Mouse (Mus musculus) ES-CJ7 (cell line): Measurements from ENCODE around the gene Spa17.

Experiments used
- DNase-seq: peaks from one replicate; pipeline ENCODE4 v3.0.0; 2011; ENCODE audit warnings: low read depth, low spot score

The Spa17 gene

DNA sequence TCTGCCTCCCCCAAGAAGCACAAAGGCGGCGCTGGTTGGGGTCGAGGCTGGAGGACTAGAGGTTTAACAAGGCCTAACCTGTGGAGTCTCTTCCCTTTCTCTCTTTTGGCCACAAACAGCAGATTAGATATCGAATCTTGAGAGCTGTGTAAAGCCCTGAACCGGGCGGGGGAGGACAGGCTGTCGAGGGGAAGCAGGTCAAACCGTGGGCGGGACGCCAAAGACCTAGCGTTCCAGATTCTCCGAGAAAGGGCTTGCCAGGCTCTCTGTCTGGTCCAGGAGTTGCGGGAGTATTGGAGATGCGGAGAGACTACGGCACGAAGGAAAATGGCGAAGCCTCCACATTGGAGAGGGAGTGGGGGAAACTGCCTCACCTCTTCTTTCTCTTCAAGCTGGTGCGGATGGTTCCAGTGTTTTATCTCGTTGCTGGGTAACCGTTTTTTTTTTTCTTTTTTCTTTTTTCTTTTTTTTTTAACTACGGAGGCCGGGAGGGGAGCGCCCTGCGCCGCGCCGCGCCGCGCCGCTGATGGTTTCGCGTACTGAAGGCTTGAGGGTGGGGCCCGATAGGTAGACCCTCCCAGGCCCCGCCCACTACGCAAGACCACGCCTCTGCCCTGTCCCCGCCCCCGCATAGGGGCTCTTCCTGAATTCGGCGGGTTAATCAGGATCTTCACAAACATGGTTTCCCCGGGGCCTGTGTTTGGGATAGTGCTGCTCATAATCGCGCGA lies at the start of gene Spa17:
TSS of gene Spa17 (minus strand) at position 541 of the 729 bp plus-strand sequence.
- peak; percentile 96 for DNase-seq

DNA sequence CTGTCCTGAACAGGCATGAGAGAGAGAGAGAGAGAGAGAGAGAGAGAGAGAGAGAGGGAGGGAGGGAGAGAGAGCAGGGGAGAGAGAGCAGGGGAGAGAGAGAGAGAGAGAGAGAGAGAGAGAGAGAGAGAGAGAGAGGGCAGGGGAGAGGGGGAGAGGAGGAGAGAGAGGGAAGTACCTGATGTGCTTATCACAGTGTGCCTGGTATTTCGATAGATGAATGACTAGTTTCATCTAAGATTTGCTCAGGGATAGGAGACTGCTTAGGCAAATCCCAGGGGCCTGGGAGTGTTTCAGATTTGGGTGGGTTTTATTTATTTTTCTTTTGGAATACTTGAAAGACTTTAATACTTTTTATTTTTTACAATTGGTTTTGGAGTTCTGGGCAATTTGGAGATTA lies 49.7 kb upstream of the Spa17 start:
- no peak for DNase-seq

DNA sequence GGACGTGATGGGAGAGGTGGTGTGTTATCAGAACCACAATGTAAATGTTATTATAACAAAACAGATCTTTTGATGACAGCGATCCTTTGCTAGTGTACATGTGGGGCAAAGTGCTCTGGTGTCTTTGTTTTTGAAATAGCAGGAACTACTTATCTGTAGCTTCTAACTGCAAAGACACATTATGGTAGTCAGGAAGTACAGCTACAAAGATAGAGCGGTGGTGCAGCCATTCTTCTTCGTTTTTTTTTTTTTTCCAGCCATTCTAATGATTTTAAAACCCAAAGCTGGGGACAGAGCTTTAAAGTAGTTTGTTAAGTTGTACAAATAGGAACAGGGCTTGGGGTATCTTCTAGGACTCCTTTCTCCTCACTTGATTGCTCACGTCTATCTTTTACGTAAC lies 45.9 kb upstream of the Spa17 start:
- DNase-seq = no peak

DNA sequence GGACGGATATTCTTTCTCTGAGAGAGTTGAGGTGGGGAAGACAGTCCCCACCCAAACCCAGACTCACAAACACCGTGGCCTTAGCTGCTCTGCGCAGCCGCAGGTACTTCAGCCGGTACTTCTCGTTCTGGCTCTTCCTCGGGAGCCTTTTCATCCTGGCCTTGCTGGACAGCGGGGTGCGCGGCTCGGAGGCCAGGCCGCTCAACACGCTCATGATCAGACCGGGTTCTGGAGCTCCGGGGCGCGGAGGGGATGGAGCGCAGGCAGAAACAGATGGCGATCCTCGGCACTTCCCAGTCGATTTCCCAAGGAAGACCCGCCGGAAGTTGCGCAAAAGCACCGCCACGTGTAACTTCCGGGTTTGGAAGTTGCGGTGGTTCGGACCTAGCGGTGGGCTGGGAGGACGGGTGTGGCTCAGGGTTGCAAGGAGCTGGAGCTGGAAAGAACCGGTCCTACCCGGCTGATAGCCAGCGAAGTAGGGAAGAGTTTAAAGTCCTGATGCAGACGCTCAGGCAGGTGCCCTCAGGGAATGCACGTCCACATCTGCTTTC lies 43.5 kb upstream of the Spa17 start, which contains the start of gene Tbrg1:
TSS of gene Tbrg1 (minus strand) at position 382 of the 551 bp plus-strand sequence.
- peak; percentile 99 for DNase-seq

DNA sequence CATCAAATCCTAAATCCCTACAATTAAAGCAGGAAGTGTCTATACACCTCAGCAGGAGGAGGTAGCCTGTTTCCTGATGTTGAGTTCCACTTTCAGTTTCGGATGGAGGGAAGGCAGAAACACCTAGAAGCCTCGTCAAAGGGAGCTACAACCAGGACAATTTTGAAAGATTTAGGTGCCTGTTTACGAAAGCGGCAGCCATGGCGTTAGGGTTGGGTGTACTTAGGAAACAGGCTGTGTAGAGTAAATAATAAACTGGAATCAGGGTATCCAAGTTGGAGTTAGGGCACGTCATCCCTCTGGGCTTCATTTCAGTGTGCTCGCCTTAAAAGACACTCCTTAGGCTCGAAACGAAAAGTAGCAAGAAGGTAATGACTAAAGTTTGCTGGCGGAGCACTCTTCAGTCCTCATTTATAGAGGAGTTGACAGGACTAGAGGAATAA lies 42.9 kb upstream of the Spa17 start:
- no peak for DNase-seq

DNA sequence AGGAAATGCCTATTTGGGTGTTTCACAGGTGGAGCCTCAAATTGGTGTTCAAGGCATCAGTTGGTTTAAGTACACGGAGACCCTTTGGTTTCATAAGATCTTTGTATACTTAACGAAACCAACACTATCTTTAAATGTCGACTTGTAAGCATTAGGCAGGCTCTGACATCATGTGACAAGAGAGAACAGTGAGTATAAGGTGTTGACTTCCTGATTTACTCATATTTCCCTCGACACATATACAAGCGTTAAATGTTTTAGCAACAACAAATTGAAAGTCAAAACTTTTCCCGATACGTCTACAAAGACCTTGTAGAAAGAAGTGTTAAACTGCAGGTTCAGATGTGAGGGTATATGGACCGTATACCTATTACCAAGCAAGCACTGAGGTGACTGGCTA lies 42.4 kb upstream of the Spa17 start:
- DNase-seq = peak; percentile 14

DNA sequence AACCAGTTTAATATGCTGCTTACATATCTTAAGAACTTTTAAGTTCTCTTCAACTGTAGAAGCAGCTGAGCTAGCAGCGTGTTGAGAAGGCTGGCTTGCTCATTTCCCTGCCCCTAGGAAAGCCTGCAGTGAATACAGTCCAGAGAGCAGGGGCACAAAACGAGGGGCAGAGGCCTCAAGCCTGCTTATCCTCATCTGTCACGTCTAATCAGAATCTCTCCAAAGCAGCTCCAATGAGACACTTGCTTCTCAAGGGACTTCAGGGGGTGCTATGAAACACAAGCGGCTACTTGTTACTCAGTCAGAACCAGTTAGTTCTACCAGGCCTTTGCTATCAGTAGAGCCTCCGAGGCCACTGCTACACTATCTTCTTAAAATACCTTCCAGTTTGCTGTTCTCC lies 40.3 kb upstream of the Spa17 start:
- DNase-seq = no peak

DNA sequence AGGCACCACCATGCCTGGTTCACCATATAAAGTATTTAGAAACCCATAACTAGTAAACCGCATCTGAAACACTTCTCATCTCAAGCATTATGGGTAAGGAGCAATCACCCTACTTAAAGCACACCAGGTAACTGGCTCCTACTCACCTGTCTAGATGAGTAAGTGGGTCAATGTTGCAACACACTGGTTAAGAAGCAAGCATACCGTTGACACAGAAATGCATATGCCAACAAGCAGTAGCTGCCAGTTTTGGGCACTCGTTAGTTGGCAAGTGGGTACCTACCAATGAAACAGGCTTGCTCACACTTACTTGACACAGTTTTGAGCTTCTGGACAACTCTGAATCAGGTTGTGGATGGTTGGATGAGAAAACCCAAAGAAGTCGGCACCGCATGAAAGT lies 37.1 kb upstream of the Spa17 start:
- no peak for DNase-seq

DNA sequence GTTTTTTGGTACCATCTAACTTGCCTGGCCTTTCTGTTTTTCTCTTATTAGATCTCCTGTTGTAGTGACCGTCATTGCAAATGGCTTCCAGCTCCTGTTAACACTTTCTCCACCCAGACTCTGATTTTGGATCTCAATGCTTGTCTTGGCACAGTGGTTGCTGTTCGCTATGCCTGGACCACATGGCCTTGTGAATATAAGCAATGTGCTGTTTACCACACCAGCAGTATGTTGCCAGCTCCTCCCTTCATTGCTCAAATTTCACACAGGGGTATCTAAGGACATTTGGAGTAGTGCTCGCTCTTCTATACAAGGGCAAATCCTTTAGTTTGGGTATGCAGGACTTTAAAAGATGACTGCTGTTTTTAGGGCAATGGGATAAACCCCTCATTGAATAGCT lies 32.7 kb upstream of the Spa17 start:
- no peak for DNase-seq

DNA sequence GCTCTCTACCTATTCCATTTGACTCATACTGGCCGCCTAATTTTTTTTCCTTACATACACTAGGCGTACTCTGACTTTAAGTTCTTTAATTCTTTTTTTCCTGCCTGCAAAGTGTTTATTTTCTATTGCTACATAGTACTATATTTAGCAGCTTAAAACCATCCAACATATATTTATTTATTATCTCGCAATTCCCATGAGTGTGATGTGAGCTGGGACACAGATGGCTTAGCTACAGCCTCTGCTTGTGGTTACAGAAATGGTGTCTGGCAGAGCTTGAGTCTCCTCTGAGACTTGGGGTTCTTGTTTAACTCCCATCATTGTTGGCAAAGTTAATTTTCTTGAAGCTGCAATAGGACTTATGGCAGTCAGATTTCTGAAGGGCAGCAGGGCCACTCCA lies 25.2 kb upstream of the Spa17 start:
- no peak for DNase-seq

DNA sequence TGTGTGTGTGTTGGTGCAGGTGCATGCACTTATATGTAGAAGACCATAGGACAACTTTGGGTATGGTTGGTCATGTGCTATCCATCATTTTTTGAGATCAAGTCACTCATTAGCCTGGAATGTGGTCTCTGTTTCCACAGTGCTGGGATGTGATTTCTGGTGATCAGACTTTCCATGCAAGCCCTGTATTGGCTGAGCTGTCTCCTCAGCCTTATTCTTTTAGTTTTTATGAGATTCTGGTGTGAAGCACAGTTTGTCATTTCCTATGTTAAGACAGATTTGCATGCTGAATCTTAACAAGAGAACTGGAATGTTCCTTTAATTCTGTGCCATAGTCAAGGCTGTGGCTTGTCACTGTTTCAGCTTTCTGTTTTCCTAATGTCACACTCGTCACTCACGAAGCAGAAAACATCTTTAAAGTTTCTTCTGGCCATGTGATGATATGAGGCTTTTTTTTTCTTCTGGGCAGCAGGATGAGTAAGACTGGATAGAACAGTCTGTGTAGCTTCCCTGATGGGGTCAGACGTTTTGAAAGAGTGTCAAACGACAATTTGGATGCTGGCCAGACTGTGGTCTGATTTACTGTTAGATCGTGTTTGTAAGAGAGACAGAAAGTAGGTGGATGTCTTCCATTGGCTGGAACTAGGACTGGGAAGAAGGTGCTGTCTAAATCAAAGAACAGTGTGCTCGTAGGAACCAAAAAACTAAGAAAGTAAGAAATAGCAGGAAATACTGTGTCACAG lies 23.4 kb upstream of the Spa17 start:
- no peak for DNase-seq

DNA sequence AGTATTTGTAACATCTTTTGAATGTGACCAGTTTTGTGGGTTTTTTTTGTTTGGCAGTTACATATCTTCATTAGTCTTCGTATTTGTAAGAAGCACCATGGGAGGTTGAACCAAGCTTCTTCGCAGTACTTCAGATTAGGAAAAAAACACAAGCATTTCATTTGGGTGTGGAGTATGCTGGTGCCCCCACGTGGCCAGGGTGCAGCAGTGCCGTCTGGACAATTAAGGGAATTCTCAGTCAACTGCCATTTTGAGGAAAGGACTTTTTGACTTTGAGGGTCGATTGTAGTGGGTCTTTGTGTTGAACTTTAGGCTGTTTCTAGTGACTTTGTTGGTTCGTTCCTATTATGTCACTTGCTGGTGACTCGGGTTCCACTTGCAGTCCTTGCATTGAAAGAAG lies 22.8 kb upstream of the Spa17 start:
- peak; percentile 72 for DNase-seq

DNA sequence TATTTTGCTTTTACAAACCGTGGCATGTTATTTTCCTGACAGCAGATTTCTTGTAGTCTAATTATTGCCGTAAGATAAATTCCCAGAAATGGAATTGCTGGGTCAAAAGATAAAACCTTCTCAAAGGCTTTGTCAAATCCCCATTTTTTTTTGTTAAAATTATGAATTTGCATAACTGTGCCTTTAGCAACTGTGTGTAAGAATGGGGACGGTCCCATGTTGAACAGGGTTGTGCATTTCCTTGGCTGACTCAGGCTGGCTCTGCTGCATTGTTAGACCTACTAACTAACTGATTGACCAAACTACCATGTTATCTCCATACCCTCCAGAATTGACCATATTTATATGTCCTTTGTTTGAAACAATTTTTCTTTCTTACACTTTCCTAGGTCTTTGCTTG lies 20.7 kb upstream of the Spa17 start:
- no peak for DNase-seq

DNA sequence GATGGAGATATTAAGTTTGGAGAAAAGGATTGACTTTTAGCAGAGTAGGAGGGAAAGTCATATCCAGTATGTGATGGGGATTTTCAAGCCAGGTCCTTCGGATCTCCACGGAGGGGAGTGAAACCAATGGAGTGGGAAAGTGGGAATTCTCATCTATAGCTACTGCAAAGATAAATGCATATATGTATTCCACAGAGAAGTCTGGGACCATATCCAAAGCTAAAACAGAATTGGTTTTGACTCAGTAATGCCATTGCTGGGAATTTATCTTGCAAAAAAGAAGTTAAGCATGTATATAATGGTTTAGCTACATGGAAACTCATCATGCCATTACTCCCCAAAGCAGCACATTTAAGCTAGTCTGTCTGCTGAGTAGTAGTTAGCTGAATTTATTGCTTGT lies 18.8 kb upstream of the Spa17 start:
- no peak for DNase-seq

DNA sequence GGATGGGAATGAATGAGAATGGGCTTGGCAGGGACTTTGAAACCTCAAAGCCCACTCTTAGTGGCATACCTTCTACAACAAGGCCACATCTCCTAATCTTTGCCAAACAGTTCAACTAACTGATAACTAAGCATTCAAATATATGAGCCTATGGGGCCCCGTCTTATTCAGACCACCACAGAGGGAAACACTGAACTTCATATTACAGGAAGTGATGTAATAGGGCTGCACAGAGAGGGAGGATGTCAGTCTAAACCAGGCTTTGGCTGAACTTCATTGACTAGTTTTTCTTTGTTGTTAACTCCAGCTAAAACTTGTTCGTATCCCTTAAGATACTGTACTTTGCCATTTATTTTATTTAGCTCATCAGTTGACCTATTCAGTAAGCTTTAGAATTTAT lies 16.4 kb upstream of the Spa17 start:
- DNase-seq = no peak

DNA sequence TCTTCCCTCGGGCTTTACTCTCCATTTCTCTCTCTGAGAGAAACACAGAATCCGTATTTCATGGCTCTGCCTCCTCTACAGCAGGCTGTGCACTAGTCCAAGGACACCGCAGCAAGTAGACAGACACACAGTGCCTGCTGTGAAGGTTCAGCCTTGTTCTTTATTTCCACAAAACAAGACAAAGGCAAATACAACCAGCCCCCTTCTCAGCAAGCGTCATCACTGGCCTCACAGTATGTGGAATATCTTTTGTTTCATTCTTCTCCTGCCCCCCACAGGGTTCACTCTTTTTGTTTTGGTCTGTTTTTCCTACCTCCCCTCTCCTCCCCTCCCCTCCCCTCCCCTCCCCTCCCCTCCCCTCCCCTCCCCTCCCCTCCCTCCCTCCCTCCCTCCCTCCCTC lies 15.1 kb upstream of the Spa17 start:
- peak; percentile 57 for DNase-seq

DNA sequence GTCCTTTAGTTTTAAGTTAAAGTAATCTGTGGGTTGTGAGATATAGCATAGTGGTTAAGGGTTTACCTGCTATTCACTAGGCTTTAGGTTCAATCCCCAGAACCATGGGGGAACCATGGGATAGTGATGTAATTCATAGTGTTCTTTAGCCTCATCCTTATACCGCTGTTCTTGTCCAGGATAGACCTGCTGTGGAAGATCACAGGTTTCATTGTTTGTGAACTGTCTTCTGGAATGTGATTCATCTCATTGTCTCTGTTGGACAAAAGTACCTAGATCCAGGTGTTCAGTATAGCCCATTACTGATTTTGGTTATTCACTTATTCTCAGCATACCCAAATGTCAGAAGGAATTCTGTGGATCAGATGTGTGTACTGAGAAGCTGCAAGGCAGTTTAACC lies 13.7 kb upstream of the Spa17 start:
- no peak for DNase-seq

DNA sequence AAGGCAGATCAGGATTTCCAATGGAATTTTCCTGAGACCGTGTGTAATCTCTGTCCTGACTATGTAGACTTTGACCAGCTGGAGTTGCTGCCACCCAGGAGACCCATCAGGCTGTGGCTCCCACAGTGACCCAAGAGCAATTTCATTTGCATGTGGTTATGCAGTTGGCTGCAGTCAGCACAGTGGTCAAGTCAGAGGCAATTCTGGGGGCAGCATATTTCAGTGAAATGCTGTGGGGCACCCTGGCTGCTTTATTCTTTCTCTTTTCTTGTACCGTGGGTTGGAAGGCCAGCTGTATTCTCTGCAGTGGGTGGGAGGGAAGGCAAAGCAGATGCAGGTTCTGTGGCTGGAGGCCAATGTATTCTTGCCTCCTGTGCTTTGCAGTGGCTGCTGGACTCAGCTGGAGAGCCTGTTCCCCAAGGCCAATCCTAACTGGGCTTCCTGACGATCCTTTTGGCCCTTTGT lies 12.6 kb upstream of the Spa17 start:
- DNase-seq = no peak

DNA sequence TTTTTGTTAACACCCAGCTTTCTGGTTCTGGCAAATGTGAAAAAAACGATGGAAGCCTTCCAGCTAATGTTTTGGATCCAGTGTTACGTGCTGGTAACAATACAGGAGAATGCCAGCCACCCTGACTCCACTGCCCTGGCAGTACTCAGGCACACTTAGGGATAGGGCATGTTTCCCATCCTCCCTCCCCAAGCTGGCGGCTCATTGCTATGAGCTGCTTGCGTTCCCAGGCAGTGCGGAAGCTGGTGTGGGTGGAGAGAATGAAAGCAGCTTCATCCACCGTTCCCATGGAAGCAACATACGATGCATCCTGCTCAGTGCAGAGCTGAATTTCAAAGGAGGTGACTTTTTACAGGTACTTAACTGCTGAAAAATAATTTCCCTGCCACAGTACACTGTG lies 12.1 kb upstream of the Spa17 start:
- no peak for DNase-seq

DNA sequence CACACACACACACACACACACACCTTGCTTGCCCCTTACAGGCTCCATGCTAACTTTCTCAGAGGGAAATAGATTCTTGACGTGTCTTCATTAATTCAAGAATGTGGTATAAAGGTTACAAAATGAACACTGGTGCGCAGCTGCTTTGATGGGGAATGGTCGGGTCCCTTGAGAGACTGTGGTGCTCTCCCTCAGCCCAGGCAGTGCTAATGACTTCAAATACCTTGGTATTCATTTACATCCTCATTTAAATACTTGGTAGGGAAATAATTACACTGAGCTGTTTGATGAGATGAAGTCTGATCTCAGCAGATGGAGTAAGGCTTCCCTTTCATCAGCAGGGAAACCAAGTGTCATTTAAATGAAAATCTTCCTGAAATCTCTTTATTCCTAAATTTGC lies 11.6 kb upstream of the Spa17 start:
- DNase-seq = no peak

DNA sequence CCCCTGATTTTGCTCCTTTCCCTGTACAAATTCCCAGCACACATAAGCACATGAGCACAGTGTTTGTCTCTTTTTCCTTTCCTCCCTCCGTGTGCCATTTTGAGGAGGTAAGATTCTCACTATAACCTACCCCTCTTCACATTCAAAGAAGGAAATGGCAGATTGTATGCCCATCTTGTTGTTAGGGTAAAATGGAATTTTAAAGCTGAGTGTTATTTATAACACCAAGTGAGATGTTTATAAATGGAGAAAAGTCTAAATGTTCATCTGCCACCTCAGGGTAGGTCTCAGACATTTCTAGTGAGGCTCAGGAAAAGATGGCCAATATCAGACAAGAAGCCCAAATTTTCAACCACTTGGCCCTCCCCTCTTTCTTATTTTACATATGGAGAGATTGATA lies 11.0 kb upstream of the Spa17 start:
- no peak for DNase-seq

DNA sequence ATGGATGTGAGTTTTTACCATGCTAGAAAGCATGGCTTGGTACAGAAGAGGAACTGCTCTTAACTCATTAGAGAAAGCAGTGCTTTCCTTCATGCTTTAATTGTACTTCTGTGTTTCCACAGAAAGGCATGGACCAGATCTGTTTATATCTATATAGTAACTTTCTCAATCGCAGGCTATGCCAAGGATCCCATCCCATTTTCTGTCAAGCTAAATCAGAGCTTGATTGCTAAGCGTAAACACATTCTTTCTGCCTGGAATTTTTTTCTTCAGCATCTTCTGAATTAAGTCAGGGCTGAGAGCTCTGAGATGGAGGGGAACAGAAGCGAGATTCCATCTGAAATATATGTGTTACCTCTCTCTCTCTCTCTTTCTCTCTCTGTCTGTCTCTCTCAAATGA lies 10.5 kb upstream of the Spa17 start:
- no peak for DNase-seq

DNA sequence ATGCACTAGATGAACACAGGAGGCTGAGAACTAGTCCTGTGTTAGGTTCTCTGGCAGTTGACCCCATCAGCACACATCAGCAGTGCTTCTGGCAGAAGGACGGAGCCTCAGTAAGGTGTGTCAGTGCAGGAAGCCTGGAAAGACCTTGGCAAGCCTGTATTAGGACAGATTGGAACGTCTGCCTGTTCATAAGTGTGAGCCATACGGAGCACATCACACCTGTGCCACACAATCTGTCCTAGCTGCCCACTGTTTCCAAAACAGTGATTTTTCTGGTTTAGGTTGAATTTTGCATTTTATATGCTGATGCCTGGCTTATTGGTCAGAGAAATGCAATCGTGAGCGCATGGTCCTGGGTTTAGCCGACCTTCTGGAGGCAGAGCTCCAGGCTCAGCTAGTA lies 7.8 kb upstream of the Spa17 start:
- no peak for DNase-seq
